Mouse (Mus musculus): Measurements from ENCODE around the gene Dusp23. TPM values are rescaled to one million over a fixed set of nuclear protein-coding genes. Genes with fewer than 3 reads are reported as not detected.

Dusp23 gene
- polyA plus RNA-seq, 1 experiment from 2014 or later = 6.2 TPM

DNA sequence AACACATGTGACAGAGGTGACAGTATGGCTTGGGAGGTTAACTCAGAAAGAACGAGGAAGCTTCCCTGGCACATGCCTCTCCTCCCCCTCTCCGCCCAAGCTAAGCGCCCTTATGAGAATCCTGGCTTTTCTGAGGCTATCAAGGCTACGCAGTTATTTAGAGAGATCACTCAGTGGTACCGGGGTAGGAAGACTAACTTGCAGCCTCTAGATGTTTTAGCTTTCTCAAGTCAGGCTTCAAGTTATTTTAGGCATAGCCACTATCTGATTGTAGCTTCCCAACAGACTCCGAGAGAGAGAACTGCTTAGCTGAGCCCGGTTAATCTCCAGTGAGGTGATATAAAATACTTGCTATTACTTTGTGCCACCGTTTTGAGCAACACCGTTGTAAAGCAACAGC lies 16.6 kb upstream of the Dusp23 start:
- no peak overlapping the region for H3K9ac ChIP-seq (replicated peaks)
- H3K4me1 ChIP-seq (replicated peaks) = peaks cover 6% of the 10 kb centered on the region
- no peaks in the 10 kb centered on the region for H3K27me3 ChIP-seq
- H3K4me3 ChIP-seq (replicated peaks) = no peak overlapping the region
- no peak overlapping the region for H3K4me2 ChIP-seq (replicated peaks)
- no peaks in the 10 kb centered on the region for H3K9me3 ChIP-seq
- H3K27ac ChIP-seq = no peak overlapping the region
- H3K36me3 ChIP-seq = no peaks in the 10 kb centered on the region
- no peak for ATAC-seq
- WGBS = 86% methylated on average over 9 of the region's 9 CpGs

DNA sequence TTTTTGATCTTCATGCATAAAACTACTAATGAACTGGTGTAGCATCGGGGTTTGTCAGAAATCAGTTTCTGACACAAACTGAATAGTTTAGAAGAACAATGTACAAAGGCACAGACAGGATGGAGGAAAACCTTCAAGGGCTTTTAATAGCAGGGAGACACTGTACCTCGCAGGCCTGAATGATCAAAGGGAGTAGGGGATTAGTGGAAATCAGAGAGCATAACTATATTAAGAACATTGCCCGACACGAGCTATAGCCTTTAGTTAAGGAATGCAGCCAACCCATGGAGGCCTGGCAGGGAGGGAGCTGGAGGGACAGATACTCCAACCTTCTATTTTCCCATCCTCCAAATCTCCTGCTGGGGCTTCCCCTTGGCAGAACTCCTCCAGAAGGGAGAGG lies 14.5 kb upstream of the Dusp23 start:
- no peak for ATAC-seq
- Histone ChIP-seq H3K27me3 (no peaks in the 10 kb centered on the region), H3K4me1 (replicated peaks) (peaks cover 6% of the 10 kb centered on the region), H3K4me2 (replicated peaks) (no peak overlapping the region), H3K9me3 (no peaks in the 10 kb centered on the region), H3K4me3 (replicated peaks) (no peak overlapping the region), H3K9ac (replicated peaks) (no peak overlapping the region), H3K36me3 (no peaks in the 10 kb centered on the region), H3K27ac (no peak overlapping the region)
- WGBS = 22% methylated on average over 4 of the region's 4 CpGs

DNA sequence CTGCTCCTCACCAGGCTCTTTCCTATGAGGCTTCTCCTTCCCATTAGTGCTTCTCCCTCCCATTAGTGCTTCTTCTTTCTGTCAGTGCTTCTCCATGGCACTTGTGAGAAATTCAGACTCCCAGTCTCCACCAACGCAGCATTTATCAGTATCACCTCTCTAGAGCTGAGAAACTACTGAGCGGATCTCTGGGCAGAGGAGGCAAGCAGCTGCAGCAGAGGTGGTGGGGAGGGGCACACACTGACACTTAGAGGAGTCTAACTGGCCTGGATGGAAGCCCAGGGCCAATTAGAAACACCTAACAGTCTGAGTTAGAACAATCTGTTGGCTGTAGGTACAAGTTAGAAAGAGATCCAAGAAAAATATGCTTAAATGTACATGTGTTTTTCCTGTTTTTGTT lies 6.0 kb upstream of the Dusp23 start:
- ATAC-seq = no peak
- H3K36me3 ChIP-seq = no peaks in the 10 kb centered on the region
- H3K27me3 ChIP-seq = no peaks in the 10 kb centered on the region
- no peak overlapping the region for H3K27ac ChIP-seq
- no peak overlapping the region for H3K4me3 ChIP-seq (replicated peaks)
- H3K9me3 ChIP-seq = no peaks in the 10 kb centered on the region
- 77% methylated on average over 2 of the region's 2 CpGs for WGBS
- H3K4me2 ChIP-seq (replicated peaks) = no peak overlapping the region
- no peak overlapping the region for H3K9ac ChIP-seq (replicated peaks)
- no peaks in the 10 kb centered on the region for H3K4me1 ChIP-seq (replicated peaks)

DNA sequence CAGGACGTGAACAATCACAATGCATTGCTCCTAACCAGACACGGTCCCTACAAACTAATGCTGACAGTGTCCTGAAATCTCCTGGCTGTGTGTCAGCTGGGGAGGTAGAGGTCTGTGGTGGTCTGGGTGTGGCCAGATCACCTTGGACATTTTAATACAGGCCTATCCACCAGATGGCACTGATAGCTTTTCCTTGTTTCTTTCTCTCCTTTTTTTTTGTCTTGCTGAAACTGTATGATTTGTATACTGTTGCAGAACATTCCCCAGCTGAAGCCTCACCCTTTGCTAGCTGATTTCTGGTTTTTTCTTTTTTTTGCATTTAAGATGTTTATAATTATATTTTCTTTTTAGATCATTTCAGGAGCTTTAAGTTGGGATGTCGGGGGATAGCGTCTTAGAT lies 5.0 kb upstream of the Dusp23 start:
- Histone ChIP-seq H3K36me3 (no peaks in the 10 kb centered on the region), H3K9ac (replicated peaks) (no peak overlapping the region), H3K4me1 (replicated peaks) (0 out of 2 replicates have a peak, but pooled peaks cover 3% of the 10 kb centered on the region), H3K9me3 (no peaks in the 10 kb centered on the region), H3K27ac (no peak overlapping the region), H3K27me3 (no peaks in the 10 kb centered on the region), H3K4me3 (replicated peaks) (no peak overlapping the region), H3K4me2 (replicated peaks) (no peak overlapping the region)
- 80% methylated on average over 4 of the region's 4 CpGs for WGBS
- ATAC-seq = no peak

DNA sequence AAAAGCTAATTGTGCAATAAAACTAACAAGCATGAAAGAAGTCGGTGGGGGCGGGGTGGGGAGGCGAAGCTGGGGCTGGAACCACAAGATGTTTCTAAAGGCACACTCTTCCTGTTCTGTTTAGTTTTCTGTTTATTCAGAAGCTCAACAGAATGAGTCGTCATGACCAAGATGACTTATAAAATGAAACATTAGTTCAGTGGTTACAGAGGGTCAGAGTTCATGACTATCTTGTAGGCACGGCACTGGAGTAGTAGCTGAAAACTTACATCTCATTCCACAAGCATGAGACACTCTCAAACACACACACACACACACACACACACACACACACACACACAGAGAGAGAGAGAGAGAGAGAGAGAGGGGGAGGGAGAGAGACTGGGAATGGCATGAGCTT lies 3.5 kb upstream of the Dusp23 start:
- Histone ChIP-seq H3K27ac (no peak overlapping the region), H3K9me3 (no peaks in the 10 kb centered on the region), H3K4me2 (replicated peaks) (no peak overlapping the region), H3K9ac (replicated peaks) (no peak overlapping the region), H3K4me3 (replicated peaks) (no peak overlapping the region), H3K4me1 (replicated peaks) (0 out of 2 replicates have a peak, but pooled peaks cover 6% of the 10 kb centered on the region), H3K36me3 (no peaks in the 10 kb centered on the region), H3K27me3 (no peaks in the 10 kb centered on the region)
- ATAC-seq = no peak
- 93% methylated on average over 5 of the region's 5 CpGs for WGBS

DNA sequence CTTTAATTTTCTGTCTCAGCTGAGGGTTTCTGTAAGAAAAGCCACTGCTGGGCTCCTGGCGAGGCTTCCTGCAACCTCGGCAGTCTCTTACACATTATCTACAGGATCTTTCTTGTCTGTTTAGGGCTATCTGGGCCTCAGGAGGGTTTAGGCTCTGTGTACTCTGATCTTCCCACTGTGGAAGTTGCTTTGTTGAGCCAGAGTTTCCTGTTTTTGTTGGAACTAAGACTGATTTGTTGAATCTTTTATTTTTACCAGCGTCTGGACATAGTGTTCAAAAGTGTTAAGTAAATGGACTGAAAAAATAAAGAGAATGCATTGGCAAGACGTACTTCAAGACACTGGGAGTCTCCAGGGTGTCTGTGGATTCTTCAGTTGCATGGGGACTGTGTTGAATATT lies 2.5 kb upstream of the Dusp23 start:
- Histone ChIP-seq H3K27ac (no peak overlapping the region), H3K27me3 (no peaks in the 10 kb centered on the region)
- WGBS = 71% methylated on average over 4 of the region's 4 CpGs

DNA sequence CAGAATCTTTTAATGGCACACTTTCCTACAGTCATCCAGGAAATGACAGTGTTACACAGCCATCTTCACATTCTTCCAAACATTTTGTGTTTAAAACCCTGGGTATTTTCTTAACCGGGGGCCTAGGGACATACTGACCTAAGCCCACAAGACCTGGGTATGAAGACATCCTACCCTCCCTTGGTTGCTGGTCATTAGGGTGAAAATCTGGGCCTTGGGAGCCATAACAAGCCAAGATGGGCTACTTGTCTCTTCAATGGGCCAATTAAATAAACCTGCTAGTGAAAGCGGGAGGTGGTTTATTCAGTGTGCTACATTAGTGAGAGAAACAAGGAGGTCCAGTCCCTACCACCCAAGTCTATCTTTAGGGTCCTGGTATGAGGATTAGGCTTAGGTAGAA lies 1.4 kb upstream of the Dusp23 start:
- Histone ChIP-seq H3K4me1 (replicated peaks) (0 out of 2 replicates have a peak, but pooled peaks cover 6% of the 10 kb centered on the region), H3K9me3 (no peaks in the 10 kb centered on the region), H3K9ac (replicated peaks) (no peak overlapping the region), H3K36me3 (no peaks in the 10 kb centered on the region), H3K27me3 (no peaks in the 10 kb centered on the region), H3K4me3 (replicated peaks) (no peak overlapping the region), H3K27ac (no peak overlapping the region), H3K4me2 (replicated peaks) (no peak overlapping the region)
- ATAC-seq = no peak
- 92% methylated on average over 2 of the region's 2 CpGs for WGBS

More for the DNA sequence above, 2.5 kb upstream of the Dusp23 start:
- Histone ChIP-seq H3K4me2 (replicated peaks) (no peak overlapping the region), H3K9ac (replicated peaks) (no peak overlapping the region), H3K9me3 (no peaks in the 10 kb centered on the region), H3K4me3 (replicated peaks) (no peak overlapping the region), H3K36me3 (no peaks in the 10 kb centered on the region), H3K4me1 (replicated peaks) (0 out of 2 replicates have a peak, but pooled peaks cover 6% of the 10 kb centered on the region)
- no peak for ATAC-seq

DNA sequence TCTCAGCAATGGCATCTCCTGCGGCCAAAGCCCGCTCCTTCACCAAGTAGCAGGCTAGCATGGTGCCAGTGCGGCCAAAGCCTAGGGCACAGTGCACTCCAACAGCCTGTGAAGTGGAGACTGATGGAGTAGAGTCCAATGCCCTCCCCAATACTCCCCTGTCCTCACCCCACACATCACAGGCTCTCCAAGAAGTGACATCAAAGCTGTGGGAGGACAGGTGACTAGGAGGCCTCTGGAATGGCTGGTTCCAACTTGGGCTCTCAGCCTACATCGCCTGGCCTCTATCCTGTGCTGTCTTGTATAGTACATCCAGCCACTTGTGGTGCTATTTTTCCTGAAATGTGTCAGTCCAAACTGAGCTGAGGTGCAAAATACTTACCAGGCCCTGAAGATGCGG lies 1.0 kb downstream of the Dusp23 start:
- Histone ChIP-seq H3K4me1 (replicated peaks) (0 out of 2 replicates have a peak, but pooled peaks cover 6% of the 10 kb centered on the region), H3K9ac (replicated peaks) (no peak overlapping the region), H3K4me2 (replicated peaks) (no peak overlapping the region), H3K9me3 (no peaks in the 10 kb centered on the region), H3K4me3 (replicated peaks) (no peak overlapping the region), H3K27me3 (no peaks in the 10 kb centered on the region), H3K27ac (no peak overlapping the region), H3K36me3 (no peaks in the 10 kb centered on the region)
- no peak for ATAC-seq
- 83% methylated on average over 5 of the region's 5 CpGs for WGBS

DNA sequence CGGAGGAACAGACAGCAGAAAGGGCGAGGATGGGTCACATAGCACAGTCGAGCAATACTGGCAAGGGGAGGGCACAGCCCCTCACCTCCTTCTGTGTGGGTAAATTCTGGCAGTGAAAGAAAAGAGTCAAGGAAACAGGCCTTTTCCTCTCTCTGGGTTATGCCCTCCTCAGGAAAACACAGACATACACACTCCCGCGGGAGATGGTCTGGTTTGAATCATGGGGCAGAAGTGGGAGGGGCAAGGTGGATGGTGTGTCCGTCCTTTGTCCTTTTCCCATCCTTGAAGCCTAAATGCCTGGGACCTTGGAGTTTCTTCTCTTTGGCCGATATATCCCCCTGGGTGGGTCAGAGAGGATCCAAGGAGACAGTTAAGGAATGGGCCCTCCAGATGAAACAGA lies 2.9 kb downstream of the Dusp23 start:
- Histone ChIP-seq H3K27ac (no peak overlapping the region), H3K4me1 (replicated peaks) (0 out of 2 replicates have a peak, but pooled peaks cover 6% of the 10 kb centered on the region), H3K4me2 (replicated peaks) (no peak overlapping the region), H3K9ac (replicated peaks) (no peak overlapping the region), H3K36me3 (no peaks in the 10 kb centered on the region), H3K9me3 (no peaks in the 10 kb centered on the region), H3K27me3 (no peaks in the 10 kb centered on the region), H3K4me3 (replicated peaks) (no peak overlapping the region)
- no peak for ATAC-seq
- 81% methylated on average over 7 of the region's 7 CpGs for WGBS

DNA sequence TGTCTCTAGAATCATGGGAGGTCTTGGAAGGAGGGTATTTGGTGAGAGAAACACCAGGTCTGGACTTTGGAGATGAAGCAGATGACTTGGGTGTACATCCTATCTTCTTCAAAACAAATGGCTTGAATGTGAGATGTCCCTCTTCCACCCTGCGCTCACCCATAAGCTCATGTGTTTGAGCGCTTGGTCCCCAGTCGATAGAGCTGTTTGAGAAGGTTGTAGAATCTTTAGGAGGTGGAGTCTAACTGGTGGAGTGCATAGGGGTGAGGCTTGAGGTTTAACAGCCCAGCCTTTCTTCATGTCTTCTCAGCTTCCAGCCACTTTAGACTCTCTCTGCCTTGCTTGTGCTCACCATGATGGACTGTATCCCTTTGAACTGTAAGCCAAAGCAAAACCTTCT lies 6.5 kb downstream of the Dusp23 start:
- ATAC-seq = no peak
- no peak overlapping the region for H3K4me3 ChIP-seq (replicated peaks)

DNA sequence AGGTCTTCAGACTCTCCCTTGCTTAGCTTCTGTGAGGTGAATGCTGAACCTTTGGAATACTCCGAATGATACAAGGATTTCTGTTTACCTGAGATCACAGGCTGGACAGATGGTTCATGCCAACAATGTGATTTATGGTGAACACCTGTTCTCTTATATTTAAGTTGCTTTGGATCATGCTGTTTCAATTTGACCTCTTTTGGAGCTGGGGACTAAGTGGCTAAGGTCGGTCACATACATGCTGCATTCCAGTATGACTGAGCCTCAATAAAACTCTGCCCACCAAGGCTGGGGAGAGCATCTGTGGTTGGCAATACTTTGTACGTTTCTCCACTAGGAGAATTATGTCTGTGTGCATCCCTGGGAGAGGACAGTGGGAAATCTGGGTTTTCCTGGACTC lies 8.7 kb downstream of the Dusp23 start:
- Histone ChIP-seq H3K4me3 (replicated peaks) (no peak overlapping the region), H3K4me1 (replicated peaks) (no peaks in the 10 kb centered on the region)

More for the DNA sequence above, 6.5 kb downstream of the Dusp23 start:
- Histone ChIP-seq H3K27me3 (no peaks in the 10 kb centered on the region), H3K9ac (replicated peaks) (no peak overlapping the region), H3K36me3 (no peaks in the 10 kb centered on the region), H3K9me3 (no peaks in the 10 kb centered on the region), H3K4me2 (replicated peaks) (no peak overlapping the region), H3K27ac (no peak overlapping the region), H3K4me1 (replicated peaks) (no peaks in the 10 kb centered on the region)
- 95% methylated on average over 3 of the region's 3 CpGs for WGBS

DNA sequence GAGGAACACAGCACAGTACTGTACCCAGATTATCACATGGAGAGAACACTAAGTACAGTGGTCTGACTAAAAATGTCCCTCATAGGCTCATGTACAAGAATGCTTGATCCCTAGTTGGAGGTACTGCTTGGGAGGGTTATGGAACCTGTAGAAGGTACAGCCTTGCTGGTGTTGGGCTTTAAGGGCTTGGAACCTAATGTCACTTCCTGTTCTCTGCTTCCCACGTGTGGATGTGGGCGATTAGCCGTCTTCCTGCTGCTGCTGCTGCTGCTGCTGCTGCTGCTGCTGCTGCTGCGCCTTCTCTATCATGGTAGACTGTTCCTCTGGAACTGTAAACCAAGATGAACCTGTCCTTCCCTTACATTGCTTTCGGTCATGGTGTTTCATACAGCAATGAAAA lies 9.2 kb downstream of the Dusp23 start:
- Histone ChIP-seq H3K4me3 (replicated peaks) (no peak overlapping the region), H3K36me3 (no peaks in the 10 kb centered on the region), H3K27ac (no peak overlapping the region), H3K9me3 (no peaks in the 10 kb centered on the region), H3K4me2 (replicated peaks) (no peak overlapping the region), H3K9ac (replicated peaks) (no peak overlapping the region), H3K4me1 (replicated peaks) (no peaks in the 10 kb centered on the region), H3K27me3 (no peaks in the 10 kb centered on the region)
- 77% methylated on average over 5 of the region's 5 CpGs for WGBS
- no peak for ATAC-seq

More for the DNA sequence above, 8.7 kb downstream of the Dusp23 start:
- Histone ChIP-seq H3K36me3 (no peaks in the 10 kb centered on the region), H3K27me3 (no peaks in the 10 kb centered on the region), H3K9ac (replicated peaks) (no peak overlapping the region), H3K4me2 (replicated peaks) (no peak overlapping the region), H3K27ac (no peak overlapping the region), H3K9me3 (no peaks in the 10 kb centered on the region)
- WGBS = 84% methylated on average over 3 of the region's 3 CpGs
- no peak for ATAC-seq

DNA sequence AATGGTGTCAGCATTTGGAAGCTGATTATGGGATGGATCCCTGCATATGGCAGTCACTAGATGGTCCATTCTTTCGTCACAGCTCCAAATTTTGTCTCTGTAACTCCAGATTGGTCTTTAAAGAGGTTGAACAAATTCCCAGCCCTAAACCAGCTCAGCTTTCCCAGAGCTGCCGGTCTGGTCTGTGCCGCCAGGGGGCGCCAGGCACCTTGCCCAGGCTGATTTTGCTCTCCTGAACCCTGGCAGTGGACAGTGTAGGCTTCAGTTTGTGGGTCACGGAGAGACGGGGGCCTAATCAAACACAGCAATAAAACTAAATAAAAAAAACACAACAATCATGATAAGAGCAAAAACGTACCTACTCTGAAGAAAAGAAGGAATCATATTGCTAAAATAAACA lies 13.5 kb downstream of the Dusp23 start:
- no peaks in the 10 kb centered on the region for H3K36me3 ChIP-seq
- 18% methylated on average over 7 of the region's 7 CpGs for WGBS
- H3K4me1 ChIP-seq (replicated peaks) = peaks cover 18% of the 10 kb centered on the region
- H3K27ac ChIP-seq = no peak overlapping the region
- H3K27me3 ChIP-seq = no peaks in the 10 kb centered on the region
- H3K4me2 ChIP-seq (replicated peaks) = no peak overlapping the region
- H3K4me3 ChIP-seq (replicated peaks) = no peak overlapping the region
- no peak overlapping the region for H3K9ac ChIP-seq (replicated peaks)
- ATAC-seq = no peak
- no peaks in the 10 kb centered on the region for H3K9me3 ChIP-seq
